Mouse (Mus musculus) CH12.LX (cell line): ENCODE data around the gene Tcea3. TPM values are rescaled to one million over a fixed set of nuclear protein-coding genes. Genes with fewer than 3 reads are reported as not detected.

Source experiments
- DNase-seq: peaks from one replicate; pipeline ENCODE4 v3.0.0-alpha.2; 2013; ENCODE audit errors: extremely low read depth
- H3K27ac ChIP-seq: 2 replicates; pipeline ENCODE4 v1.5.1; 2012; ENCODE audit warnings: low read depth, mild to moderate bottlenecking, control low read depth, moderate library complexity; ENCODE audit not compliant: insufficient read depth
- H3K27me3 ChIP-seq: replicated peaks from 2 replicates; pipeline ENCODE3; 2012; ENCODE audit warnings: inconsistent platforms
- H3K36me3 ChIP-seq, 2 experiments: replicated peaks in 1 of 2; 2 replicates each; pipeline versions ENCODE3 to v1.6.1; 2012; ENCODE audit warnings: inconsistent platforms in 1 of 2, low read length in 1 of 2, mild to moderate bottlenecking in 1 of 2, mixed read lengths in 1 of 2, moderate library complexity in 1 of 2; ENCODE audit not compliant: control insufficient read depth in 1 of 2, insufficient read depth in 1 of 2
- H3K4me1 ChIP-seq, 2 experiments: 2 replicates each; pipeline ENCODE4 v1.6.1; 2012; ENCODE audit warnings: inconsistent platforms in 1 of 2, moderate library complexity in 1 of 2; ENCODE audit not compliant: insufficient read depth in 2 of 2, control insufficient read depth in 1 of 2
- H3K4me2 ChIP-seq: 2 replicates; pipeline ENCODE4 v1.6.1; 2012; ENCODE audit warnings: low read depth, mild to moderate bottlenecking, control low read depth; ENCODE audit not compliant: poor library complexity, insufficient read depth, severe bottlenecking
- H3K4me3 ChIP-seq, 3 experiments: fragments of 150-350 bp in 1 of 3; sonication (generic) in 1 of 3; replicated peaks in 1 of 3; 2 replicates each; pipeline versions ENCODE3 to v1.5.1; 2011 to 2012; ENCODE audit warnings: low read depth in 2 of 3, low read length in 2 of 3, mild to moderate bottlenecking in 2 of 3, moderate library complexity in 2 of 3, control low read depth in 1 of 3, improper control_type of control experiment in 1 of 3, inconsistent platforms in 1 of 3, mixed read lengths in 1 of 3; ENCODE audit not compliant: poor library complexity in 1 of 3
- H3K79me2 ChIP-seq: replicated peaks from 2 replicates; pipeline ENCODE4 v1.6.1; 2012; ENCODE audit warnings: mild to moderate bottlenecking, moderate library complexity; ENCODE audit not compliant: control insufficient read depth, poor library complexity, insufficient read depth, severe bottlenecking; ENCODE audit errors: extremely low read depth
- H3K9ac ChIP-seq: 2 replicates; pipeline ENCODE4 v1.6.1; 2012; ENCODE audit warnings: low read depth, mild to moderate bottlenecking, control low read depth, moderate library complexity; ENCODE audit not compliant: insufficient read depth
- H3K9me3 ChIP-seq: replicated peaks from 2 replicates; pipeline ENCODE3; 2012; ENCODE audit warnings: low read length, inconsistent platforms, mixed read lengths
- BHLHE40 ChIP-seq: IDR thresholded peaks from 2 replicates; pipeline ENCODE4 v1.6.1; 2011; ENCODE audit warnings: mild to moderate bottlenecking, low read depth, low read length, improper control_type of control experiment
- CHD1 ChIP-seq: IDR thresholded peaks from 2 replicates; pipeline ENCODE4 v1.6.1; 2012; ENCODE audit warnings: low read depth, low read length, improper control_type of control experiment, inconsistent platforms
- CTCF ChIP-seq, 2 experiments: IDR thresholded peaks in 1 of 2; conservative IDR thresholded peaks in 1 of 2; 2 replicates each; pipeline ENCODE4 v1.5.1; 2011 to 2012; ENCODE audit warnings: low read depth in 2 of 2, low read length in 2 of 2, improper control_type of control experiment in 1 of 2, inconsistent platforms in 1 of 2, mild to moderate bottlenecking in 1 of 2, moderate library complexity in 1 of 2
- ELF1 ChIP-seq: IDR thresholded peaks from 2 replicates; pipeline ENCODE4 v1.6.1; 2014; ENCODE audit warnings: low read depth, mild to moderate bottlenecking, inconsistent platforms, low read length, improper control_type of control experiment
- EP300 ChIP-seq: IDR thresholded peaks from 2 replicates; pipeline ENCODE4 v1.6.1; 2011; ENCODE audit warnings: low read length, improper control_type of control experiment
- HCFC1 ChIP-seq: IDR thresholded peaks from 2 replicates; pipeline ENCODE4 v1.6.1; 2012; ENCODE audit warnings: low read depth, mild to moderate bottlenecking, inconsistent platforms, low read length, improper control_type of control experiment
- IRF4 ChIP-seq: IDR thresholded peaks from 2 replicates; pipeline ENCODE4 v1.6.1; 2014; ENCODE audit warnings: low read depth, mild to moderate bottlenecking, inconsistent platforms, low read length, improper control_type of control experiment
- JUND ChIP-seq: conservative IDR thresholded peaks from 2 replicates; pipeline ENCODE4 v1.6.1; 2011; ENCODE audit warnings: low read depth, low read length, improper control_type of control experiment
- MAFK ChIP-seq: IDR thresholded peaks from 2 replicates; pipeline ENCODE4 v1.6.1; 2011; ENCODE audit warnings: low read length, improper control_type of control experiment; ENCODE audit not compliant: insufficient replicate concordance
- MAX ChIP-seq: IDR thresholded peaks from 2 replicates; pipeline ENCODE4 v1.6.1; 2011; ENCODE audit warnings: low read length, improper control_type of control experiment
- MEF2A ChIP-seq: IDR thresholded peaks from 2 replicates; pipeline ENCODE4 v1.6.1; 2014; ENCODE audit warnings: low read depth, mild to moderate bottlenecking, inconsistent platforms, low read length, improper control_type of control experiment, borderline replicate concordance
- MXI1 ChIP-seq: IDR thresholded peaks from 2 replicates; pipeline ENCODE4 v1.6.1; 2011; ENCODE audit warnings: mild to moderate bottlenecking, low read depth, low read length, improper control_type of control experiment
- MYC ChIP-seq: IDR thresholded peaks from 2 replicates; pipeline ENCODE4 v1.6.1; 2011; ENCODE audit warnings: low read depth, mild to moderate bottlenecking, improper control_type of control experiment, low read length
- NELFE ChIP-seq: IDR thresholded peaks from 2 replicates; pipeline ENCODE4 v1.6.1; 2011; ENCODE audit warnings: low read depth, low read length, improper control_type of control experiment
- NRF1 ChIP-seq: IDR thresholded peaks from 2 replicates; pipeline ENCODE4 v1.6.1; 2014; ENCODE audit warnings: low read depth, mild to moderate bottlenecking, inconsistent platforms, low read length, improper control_type of control experiment, moderate library complexity
- PAX5 ChIP-seq: IDR thresholded peaks from 2 replicates; pipeline ENCODE4 v1.6.1; 2012; ENCODE audit warnings: low read length, inconsistent platforms, mixed read lengths
- POLR2AphosphoS2 ChIP-seq: IDR thresholded peaks from 2 replicates; pipeline ENCODE4 v1.6.1; 2011; ENCODE audit warnings: low read depth, low read length, improper control_type of control experiment
- RAD21 ChIP-seq: IDR thresholded peaks from 2 replicates; pipeline ENCODE4 v1.6.1; 2011; ENCODE audit warnings: low read depth, mild to moderate bottlenecking, low read length, improper control_type of control experiment, moderate library complexity
- RCOR1 ChIP-seq: conservative IDR thresholded peaks from 2 replicates; pipeline ENCODE4 v1.6.1; 2012; ENCODE audit warnings: low read depth, mild to moderate bottlenecking, inconsistent platforms, low read length, improper control_type of control experiment
- UBTF ChIP-seq: IDR thresholded peaks from 2 replicates; pipeline ENCODE4 v1.6.1; 2012; ENCODE audit warnings: low read depth, mild to moderate bottlenecking, inconsistent platforms, low read length, improper control_type of control experiment, moderate library complexity
- USF2 ChIP-seq: conservative IDR thresholded peaks from 2 replicates; pipeline ENCODE4 v1.6.1; 2011; ENCODE audit warnings: low read depth, low read length, improper control_type of control experiment
- ZC3H11A ChIP-seq: IDR thresholded peaks from 2 replicates; pipeline ENCODE4 v1.6.1; 2012; ENCODE audit warnings: low read depth, mild to moderate bottlenecking, inconsistent platforms, low read length, improper control_type of control experiment
- ZKSCAN1 ChIP-seq: IDR thresholded peaks from 2 replicates; pipeline ENCODE4 v1.6.1; 2012; ENCODE audit warnings: low read depth, inconsistent platforms, low read length, improper control_type of control experiment, borderline replicate concordance
- ZMIZ1 ChIP-seq: IDR thresholded peaks from 2 replicates; pipeline ENCODE4 v1.6.1; 2012; ENCODE audit warnings: low read depth, mild to moderate bottlenecking, inconsistent platforms, low read length, improper control_type of control experiment
- dilution Hi-C: fragments of 300-500 bp; cut with MboI; formaldehyde crosslinking; loops from 2 replicates; pipeline ENCODE4 v1.14.3; 2020; ENCODE audit warnings: low sequenced_read_pairs; ENCODE audit not compliant: extremely low pct_unique_long_range_greater_than_20kb, extremely low pct_ligation_motif_present
- in situ Hi-C: fragments of 300-500 bp; cut with MboI; formaldehyde crosslinking; loops from 3 replicates; pipeline ENCODE4 v1.14.3; 2019; ENCODE audit warnings: low sequenced_read_pairs, low pct_ligation_motif_present, low pct_unique_long_range_greater_than_20kb, mixed read lengths
- polyA plus RNA-seq: library from polyadenylated mRNA; unstranded; fragments of >175 nt; gene quantifications from 2 replicates; pipeline ENCODE4 v1.2.1, GENCODE M21; 2012; ENCODE audit warnings: low read depth; ENCODE audit not compliant: insufficient read length
- total RNA-seq, 2 experiments: library from RNA; depleted of rRNA; stranded (reverse); fragments of 300-350 nt in 1 of 2; fragments of >200 nt in 1 of 2; gene quantifications; 2 replicates each; pipeline ENCODE4 v1.2.3; 2012 to 2014

Gene Tcea3
- total and polyA plus RNA-seq, 3 experiments: not detected

DNA sequence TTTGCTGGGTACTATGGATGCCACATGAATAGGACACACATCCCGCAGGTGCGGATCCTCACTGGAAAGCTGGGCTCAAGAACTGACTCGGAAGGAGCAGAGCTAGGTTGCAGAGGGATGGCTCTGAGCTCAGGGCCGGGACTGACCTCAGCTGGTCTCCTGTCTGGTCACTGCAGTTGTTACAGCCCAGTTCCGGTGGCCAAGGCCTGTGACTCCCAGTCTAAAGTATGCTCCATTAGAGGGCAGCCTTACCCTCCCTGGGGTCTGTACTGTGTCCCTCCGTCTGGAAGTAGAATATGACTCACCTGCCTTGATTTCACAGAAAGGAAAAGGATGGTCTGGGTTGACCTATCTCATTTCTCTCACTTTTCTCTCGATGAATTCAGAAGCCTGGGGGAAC, 3.3 kb upstream of the Tcea3 start:
- in situ Hi-C loops: loop anchor here (5.0 to 25.0 kb wide), 2 partner anchors 37 to 368 kb away; partner anchors contain the start of genes Asap3, Kdm1a, Lactbl1 and Tex46
- H3K9me3 ChIP-seq: peaks cover 16% of the 10 kb centered on the region
- H3K36me3 ChIP-seq: no peaks in the 10 kb centered on the region
- H3K4me1 ChIP-seq: peaks cover 0 to 19% of the 10 kb centered on the region in 2 experiments; a peak in 3 of 4 replicates
- no peak for DNase-seq
- H3K79me2 ChIP-seq: no peaks in the 10 kb centered on the region
- no peak for TF ChIP-seq BHLHE40
- TF ChIP-seq ZC3H11A: no peak
- no peak for TF ChIP-seq MXI1
- no peak for TF ChIP-seq ZKSCAN1
- 0 out of 4 replicates have a peak, but pooled peaks of 1 of the 2 experiments have one; percentile 0 for TF ChIP-seq CTCF (conservative IDR thresholded peaks at IDR 0.05 in 1 of 2, IDR thresholded peaks at IDR 0.05 in 1 of 2; ENCODE audit: low read depth in 2 of 2, low read length in 2 of 2)
- TF ChIP-seq JUND: no peak
- no peak overlapping the region for H3K4me3 ChIP-seq
- no peak overlapping the region for H3K9ac ChIP-seq
- dilution Hi-C loops: no loop called here
- no peak overlapping the region for H3K4me2 ChIP-seq
- peaks cover 88% of the 10 kb centered on the region for H3K27me3 ChIP-seq
- H3K27ac ChIP-seq: no peak overlapping the region

DNA sequence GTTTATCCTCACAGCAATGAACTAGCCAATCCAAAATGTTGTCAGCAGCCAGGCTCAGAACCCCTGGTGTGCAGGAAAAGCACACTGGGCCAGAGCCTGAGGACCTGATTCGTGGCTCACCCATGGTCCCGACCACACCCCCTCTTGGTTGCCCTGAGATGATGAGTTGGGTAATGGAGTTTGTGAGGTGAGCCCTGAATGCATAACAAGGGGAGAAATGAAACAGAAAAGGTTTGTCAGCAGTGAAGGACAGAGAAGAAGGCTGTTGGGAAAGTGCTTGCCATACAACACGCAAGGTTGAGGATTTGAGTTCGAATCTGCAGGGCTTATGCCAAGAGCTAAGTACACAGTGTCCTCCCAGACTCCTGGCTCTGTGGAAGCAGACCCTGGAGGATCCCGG, 1.8 kb upstream of the Tcea3 start:
- Histone ChIP-seq H3K9me3 (peaks cover 16% of the 10 kb centered on the region), H3K36me3 (no peaks in the 10 kb centered on the region), H3K9ac (no peak overlapping the region), H3K27me3 (peaks cover 91% of the 10 kb centered on the region), H3K4me1 (peaks cover 0 to 13% of the 10 kb centered on the region in 2 experiments; a peak in 3 of 4 replicates), H3K4me2 (no peak overlapping the region), H3K27ac (no peak overlapping the region), H3K79me2 (no peaks in the 10 kb centered on the region), H3K4me3 (no peak overlapping the region)
- dilution Hi-C loops: no loop called here
- no peak for TF ChIP-seq JUND
- no peak for TF ChIP-seq IRF4
- TF ChIP-seq NELFE: no peak
- no peak for TF ChIP-seq ZKSCAN1
- no peak for TF ChIP-seq EP300
- TF ChIP-seq NRF1: no peak
- TF ChIP-seq PAX5: no peak
- no peak for TF ChIP-seq UBTF
- TF ChIP-seq MEF2A: no peak
- no peak for TF ChIP-seq ZMIZ1
- TF ChIP-seq RAD21: no peak
- TF ChIP-seq RCOR1: no peak
- no peak for TF ChIP-seq HCFC1
- no peak for TF ChIP-seq POLR2AphosphoS2
- no peak for TF ChIP-seq MYC
- no peak for TF ChIP-seq CHD1
- no peak for TF ChIP-seq ELF1
- no peak for TF ChIP-seq MAFK
- no peak for TF ChIP-seq MAX
- no peak for TF ChIP-seq USF2
- no peak for DNase-seq
- in situ Hi-C loops: loop anchor here (25.0 kb wide), 1 partner anchor 367 kb away; the partner anchor contains the start of genes Kdm1a, Lactbl1 and Tex46
